8 mouse cellular contexts compared by ENCODE assay signal in genomic region chr17:35993675-35994074, GRCm38 (mm10). TPM values are rescaled to one million over a fixed set of nuclear protein-coding genes. Genes with fewer than 3 reads are reported as not detected.
DNase-seq lines count a peak whose midpoint lies in the region; ATAC-seq and TF ChIP-seq lines count a peak whose summit lies in the region.

No protein-coding gene starts in this region.

- H3K9ac ChIP-seq in forebrain, embryonic 12.5 days, result no peak overlapping the region

- H3K4me1 ChIP-seq in E14TG2a.4 (replicated peaks; ENCODE audit: low read depth, low read length), result peaks cover 57% of the 10 kb centered on the region
- peaks cover 23% of the 10 kb centered on the region for H3K4me1 ChIP-seq in forebrain, embryonic 12.5 days
- peaks cover 6% of the 10 kb centered on the region; the same call in 1 of the 2 replicates for H3K4me1 ChIP-seq in lung, adult 2 months (ENCODE audit: control insufficient read depth, insufficient read depth, low read length)

- peak; percentile 69 for ATAC-seq in forebrain, embryonic 12.5 days (ENCODE audit: low FRiP score)
- ATAC-seq in neutrophil, adult 5-6 weeks (ENCODE audit: extremely low read depth, insufficient number of reproducible peaks, low FRiP score, poor library complexity, severe bottlenecking), result peak; percentile 58

- H3K9me3 ChIP-seq in E14TG2a.4 (ENCODE audit: low read length), result no peaks in the 10 kb centered on the region
- no peaks in the 10 kb centered on the region for H3K9me3 ChIP-seq in forebrain, embryonic 12.5 days

- TF ChIP-seq POLR2A in lung, adult 2 months (IDR thresholded peaks at IDR 0.05; ENCODE audit: borderline replicate concordance, extremely low read depth, low read depth, low read length), result no peak

- peak; percentile 94 for TF ChIP-seq CTCF in E14TG2a.4 (conservative IDR thresholded peaks at IDR 0.05; ENCODE audit: low read length)
- peak; percentile 99 for TF ChIP-seq CTCF in lung, adult 2 months (IDR thresholded peaks at IDR 0.05; ENCODE audit: insufficient read depth, low read length)

- peak overlapping the region; percentile 85 for H3K4me3 ChIP-seq in E14TG2a.4 (replicated peaks; ENCODE audit: low read length)
- peak overlapping the region; percentile 62 for H3K4me3 ChIP-seq in forebrain, embryonic 12.5 days (replicated peaks)
- peak overlapping the region; percentile 44 for H3K4me3 ChIP-seq in lung, adult 2 months (replicated peaks; ENCODE audit: extremely low read depth, low read depth, low read length)

- DNase-seq in c-Kit-positive CD71-positive TER-119-positive erythroid progenitor cells, embryonic 14.5 days (ENCODE audit: low spot score), result peak; percentile 78
- peak; percentile 83 to 87 for DNase-seq in heart, postnatal 10 days
- peak; percentile 84 to 86 for DNase-seq in kidney, postnatal 4 days
- DNase-seq in lung, adult 2 months, result peak; percentile 79
- peak; percentile 60 for DNase-seq in testis, postnatal 14 days (ENCODE audit: low spot score)

- intact Hi-C loops in heart, postnatal 10 days (cut with DNase I), result loop anchor here (1.0 to 5.0 kb wide), 2 partner anchors 56 to 161 kb away; no protein-coding TSS in a partner anchor

- H3K27me3 ChIP-seq in E14TG2a.4 (ENCODE audit: insufficient read depth, low read length), result no peaks in the 10 kb centered on the region
- H3K27me3 ChIP-seq in forebrain, embryonic 12.5 days, result no peaks in the 10 kb centered on the region

- peak overlapping the region; percentile 44 for H3K4me2 ChIP-seq in forebrain, embryonic 12.5 days

- no peak overlapping the region for H3K27ac ChIP-seq in forebrain, embryonic 12.5 days

- 9% methylated on average over 17 of the region's 17 CpGs for WGBS in forebrain, embryonic 12.5 days
- WGBS in lung, adult 2 months, result 3% methylated on average over 17 of the region's 17 CpGs

- H3K36me3 ChIP-seq in E14TG2a.4 (ENCODE audit: insufficient read depth, low read length), result peaks cover 13% of the 10 kb centered on the region
- peaks cover 11% of the 10 kb centered on the region for H3K36me3 ChIP-seq in forebrain, embryonic 12.5 days (replicated peaks)

RNA-seq across cellular contexts. Expression of gene Prr3, which starts 13.6 kb away (rescaled TPM):
- polyA plus RNA-seq in forebrain, embryonic 12.5 days (2016; fragmentation: Nextera tagmentation; extraction: Ambion mirVana), result 52.1 and 56.8 TPM in 2 replicates
- total RNA-seq in heart, postnatal 10 days (2021), result 10 to 100 TPM in 1 of 2 experiments, 1 to 10 TPM in 1; 7.9 to 11.0 TPM
- 16.0 and 19.0 TPM in 2 replicates for polyA plus RNA-seq in lung, adult 2 months (2012; rRNA removed)
- 21.6 and 33.6 TPM in 2 replicates for total RNA-seq in neutrophil, adult 5-6 weeks (2017)

RNA-seq across cellular contexts. Expression of gene Gnl1, which starts 14.0 kb away (rescaled TPM):
- 57.9 and 58.4 TPM in 2 replicates for polyA plus RNA-seq in forebrain, embryonic 12.5 days (2016; fragmentation: Nextera tagmentation; extraction: Ambion mirVana)
- 10 to 100 TPM; 32.8 to 33.1 TPM for total RNA-seq in heart, postnatal 10 days (2021)
- polyA plus RNA-seq in lung, adult 2 months (2012; rRNA removed), result 34.1 and 37.1 TPM in 2 replicates
- 39.3 and 41.5 TPM in 2 replicates for total RNA-seq in neutrophil, adult 5-6 weeks (2017)

RNA-seq across cellular contexts. Expression of gene Abcf1, which starts 24.1 kb away (rescaled TPM):
- polyA plus RNA-seq in forebrain, embryonic 12.5 days (2016; fragmentation: Nextera tagmentation; extraction: Ambion mirVana), result 117 and 118 TPM in 2 replicates
- total RNA-seq in heart, postnatal 10 days (2021), result 10 to 100 TPM; 64.0 to 67.4 TPM
- 56.3 and 60.6 TPM in 2 replicates for polyA plus RNA-seq in lung, adult 2 months (2012; rRNA removed)
- 162 and 172 TPM in 2 replicates for total RNA-seq in neutrophil, adult 5-6 weeks (2017)

RNA-seq across cellular contexts. Expression of gene H2-T24, which starts 26.7 kb away (rescaled TPM):
- 4.6 and 5.3 TPM in 2 replicates for polyA plus RNA-seq in forebrain, embryonic 12.5 days (2016; fragmentation: Nextera tagmentation; extraction: Ambion mirVana)
- total RNA-seq in heart, postnatal 10 days (2021), result 1 to 10 TPM; 2.2 to 3.3 TPM
- polyA plus RNA-seq in lung, adult 2 months (2012; rRNA removed), result 9.2 and 16.5 TPM in 2 replicates
- total RNA-seq in neutrophil, adult 5-6 weeks (2017), result 255 and 292 TPM in 2 replicates

RNA-seq across cellular contexts. Expression of gene H2-T23, which starts 39.0 kb away (rescaled TPM):
- polyA plus RNA-seq in forebrain, embryonic 12.5 days (2016; fragmentation: Nextera tagmentation; extraction: Ambion mirVana), result 4.8 and 5.5 TPM in 2 replicates
- total RNA-seq in heart, postnatal 10 days (2021), result 10 to 100 TPM; 16.6 TPM
- 180 and 232 TPM in 2 replicates for polyA plus RNA-seq in lung, adult 2 months (2012; rRNA removed)
- total RNA-seq in neutrophil, adult 5-6 weeks (2017), result 431 and 448 TPM in 2 replicates
